19 mouse cellular contexts compared by ENCODE assay signal in genomic region chr3:35962967-35963366, GRCm38 (mm10). TPM values are rescaled to one million over a fixed set of nuclear protein-coding genes. Genes with fewer than 3 reads are reported as not detected.
DNase-seq lines count a peak whose midpoint lies in the region; ATAC-seq and TF ChIP-seq lines count a peak whose summit lies in the region.
"Had no signal": no experiment of that assay in that cellular context is flagged by ENCODE, and none has a peak within 500 bp of the region (broad histone marks: within the 10 kb centered on the region; RNA-seq: fewer than 3 reads in every experiment).

No protein-coding gene starts in this region.

- TF ChIP-seq CTCF in intestine, postnatal 0 days (IDR thresholded peaks at IDR 0.05; ENCODE audit: low read depth), result peak; percentile 50
- peak; percentile 13; the same call in 1 of the 2 replicates for TF ChIP-seq CTCF in midbrain, postnatal 0 days (IDR thresholded peaks at IDR 0.05)

- no peak overlapping the region for H3K27ac ChIP-seq in intestine, postnatal 0 days (ENCODE audit: low read depth, low read length)
- no peak overlapping the region for H3K27ac ChIP-seq in intestine, embryonic 16.5 days (ENCODE audit: low read length)
- no peak overlapping the region for H3K27ac ChIP-seq in midbrain, postnatal 0 days (ENCODE audit: low read depth, low read length)
- no peak overlapping the region for H3K27ac ChIP-seq in midbrain, embryonic 16.5 days (ENCODE audit: low read length)
- H3K27ac ChIP-seq: hindbrain, embryonic 14.5 days; liver, embryonic 15.5 days; neural tube, embryonic 12.5 days had no signal

- H3K4me2 ChIP-seq in intestine, postnatal 0 days (replicated peaks; ENCODE audit: low read depth), result no peak overlapping the region
- no peak overlapping the region for H3K4me2 ChIP-seq in intestine, embryonic 16.5 days (ENCODE audit: low read depth, low read length)
- no peak overlapping the region for H3K4me2 ChIP-seq in midbrain, postnatal 0 days (ENCODE audit: low read depth, low read length, poor library complexity, severe bottlenecking)
- no peak overlapping the region for H3K4me2 ChIP-seq in midbrain, embryonic 16.5 days (ENCODE audit: low read length)
- H3K4me2 ChIP-seq: hindbrain, embryonic 14.5 days; liver, embryonic 15.5 days; neural tube, embryonic 12.5 days had no signal

- H3K4me1 ChIP-seq in intestine, postnatal 0 days (replicated peaks; ENCODE audit: control insufficient read depth, insufficient read depth, low read length), result no peaks in the 10 kb centered on the region
- H3K4me1 ChIP-seq in intestine, embryonic 16.5 days (ENCODE audit: control insufficient read depth, insufficient read depth, low read length), result no peaks in the 10 kb centered on the region
- H3K4me1 ChIP-seq in midbrain, postnatal 0 days (ENCODE audit: insufficient read depth, low read length), result no peaks in the 10 kb centered on the region
- no peaks in the 10 kb centered on the region for H3K4me1 ChIP-seq in midbrain, embryonic 16.5 days (ENCODE audit: control insufficient read depth, insufficient read depth, low read length)
- H3K4me1 ChIP-seq: neural tube, embryonic 12.5 days had no signal

- no peak overlapping the region for H3K9ac ChIP-seq in intestine, postnatal 0 days (ENCODE audit: low read depth, low read length)
- no peak overlapping the region for H3K9ac ChIP-seq in intestine, embryonic 16.5 days (ENCODE audit: low read depth, low read length)
- H3K9ac ChIP-seq in midbrain, postnatal 0 days (replicated peaks; ENCODE audit: low read length, poor library complexity, severe bottlenecking), result no peak overlapping the region
- H3K9ac ChIP-seq in midbrain, embryonic 16.5 days (ENCODE audit: low read depth, low read length), result no peak overlapping the region
- H3K9ac ChIP-seq: hindbrain, embryonic 14.5 days; liver, embryonic 15.5 days; neural tube, embryonic 12.5 days had no signal

- WGBS in intestine, postnatal 0 days, result 96% methylated on average over 5 of the region's 5 CpGs
- WGBS in intestine, embryonic 16.5 days, result 93% methylated on average over 5 of the region's 5 CpGs
- 92% methylated on average over 5 of the region's 5 CpGs for WGBS in midbrain, postnatal 0 days
- WGBS in midbrain, embryonic 16.5 days, result 93% methylated on average over 5 of the region's 5 CpGs

- no peaks in the 10 kb centered on the region for H3K27me3 ChIP-seq in intestine, postnatal 0 days (replicated peaks; ENCODE audit: control insufficient read depth, insufficient read depth, low read length)
- no peaks in the 10 kb centered on the region for H3K27me3 ChIP-seq in intestine, embryonic 16.5 days (replicated peaks; ENCODE audit: control insufficient read depth, insufficient read depth, low read length)
- no peaks in the 10 kb centered on the region for H3K27me3 ChIP-seq in midbrain, postnatal 0 days (ENCODE audit: insufficient read depth, low read length)
- H3K27me3 ChIP-seq in midbrain, embryonic 16.5 days (ENCODE audit: control insufficient read depth, insufficient read depth, low read depth, low read length), result no peaks in the 10 kb centered on the region
- H3K27me3 ChIP-seq in splenic B cell, adult 2 months (ENCODE audit: control insufficient read depth, insufficient read depth, low read length, poor library complexity, severe bottlenecking), result no peaks in the 10 kb centered on the region
- H3K27me3 ChIP-seq: liver, embryonic 15.5 days; neural tube, embryonic 12.5 days had no signal

- H3K36me3 ChIP-seq in intestine, postnatal 0 days (ENCODE audit: control insufficient read depth, insufficient read depth), result peaks cover 26% of the 10 kb centered on the region
- H3K36me3 ChIP-seq in intestine, embryonic 16.5 days (ENCODE audit: control insufficient read depth, insufficient read depth, low read length), result no peaks in the 10 kb centered on the region; the same call in 1 of the 2 replicates
- H3K36me3 ChIP-seq in midbrain, postnatal 0 days (ENCODE audit: insufficient read depth, low read length), result peaks cover 29% of the 10 kb centered on the region
- peaks cover 25% of the 10 kb centered on the region for H3K36me3 ChIP-seq in midbrain, embryonic 16.5 days (ENCODE audit: control insufficient read depth, insufficient read depth, low read length)
- peaks cover 7% of the 10 kb centered on the region for H3K36me3 ChIP-seq in splenic B cell, adult 2 months (ENCODE audit: control insufficient read depth, insufficient read depth, low read length, poor library complexity, severe bottlenecking)
- H3K36me3 ChIP-seq: liver, embryonic 15.5 days had no signal

- H3K9me3 ChIP-seq in intestine, postnatal 0 days (ENCODE audit: control insufficient read depth), result no peaks in the 10 kb centered on the region
- H3K9me3 ChIP-seq in intestine, embryonic 16.5 days (ENCODE audit: control insufficient read depth, low read length), result no peaks in the 10 kb centered on the region
- H3K9me3 ChIP-seq in midbrain, postnatal 0 days (ENCODE audit: low read length), result no peaks in the 10 kb centered on the region
- H3K9me3 ChIP-seq in midbrain, embryonic 16.5 days (replicated peaks; ENCODE audit: control insufficient read depth, low read length, poor library complexity, severe bottlenecking), result no peaks in the 10 kb centered on the region
- H3K9me3 ChIP-seq: liver, embryonic 15.5 days; neural tube, embryonic 12.5 days had no signal

- no peak overlapping the region for H3K4me3 ChIP-seq in intestine, postnatal 0 days (ENCODE audit: low read depth, low read length)
- H3K4me3 ChIP-seq in intestine, embryonic 16.5 days (ENCODE audit: low read length), result no peak overlapping the region
- no peak overlapping the region for H3K4me3 ChIP-seq in midbrain, postnatal 0 days (ENCODE audit: low read depth, low read length)
- no peak overlapping the region for H3K4me3 ChIP-seq in midbrain, embryonic 16.5 days (ENCODE audit: low read depth, low read length)
- H3K4me3 ChIP-seq: liver, embryonic 15.5 days; neural tube, embryonic 12.5 days had no signal

- ATAC-seq in CD4-positive, CD25-positive, alpha-beta regulatory T cell, adult 4 months, result no peak
- ATAC-seq in intestine, postnatal 0 days, result no peak
- no peak for ATAC-seq in intestine, embryonic 16.5 days
- ATAC-seq in midbrain, postnatal 0 days (ENCODE audit: low FRiP score), result no peak
- ATAC-seq in midbrain, embryonic 16.5 days, result no peak
- ATAC-seq: forebrain, embryonic 14.5 days had no signal

- DNase-seq in CD4-positive, CD25-positive, alpha-beta regulatory T cell, adult 2 months (ENCODE audit: low read depth, low spot score), result peak; percentile 25
- peak; percentile 1 for DNase-seq in midbrain, postnatal 0 days (ENCODE audit: low spot score)
- DNase-seq in splenic B cell, adult 2 months (ENCODE audit: low read depth, low spot score), result peak; percentile 15
- DNase-seq in spleen, postnatal 4 days (ENCODE audit: low spot score in 2 of 2), result no peak
- DNase-seq: cerebellum, adult 18-20 months; cerebellum, postnatal 36 days; heart, postnatal 14 days; kidney, adult 9 months; layer of hippocampus, postnatal 36 days; left cerebral cortex, postnatal 4 days; lung, postnatal 14 days had no signal

RNA-seq across cellular contexts. Expression of gene Dcun1d1, which starts 25.7 kb away (rescaled TPM):
- 100 to 1,000 TPM in 1 of 2 experiments, 10 to 100 TPM in 1; 95.9 to 129 TPM for polyA plus RNA-seq in CD4-positive, CD25-positive, alpha-beta regulatory T cell, adult 4 months (2017; shearing (Covaris generic))
- 61.7 and 64.8 TPM in 2 replicates for polyA plus RNA-seq in intestine, postnatal 0 days (2015; fragmentation: Nextera tagmentation; extraction: Ambion mirVana)
- 89.9 and 91.3 TPM in 2 replicates for polyA plus RNA-seq in intestine, embryonic 16.5 days (2015; fragmentation: Nextera tagmentation; extraction: Ambion mirVana)
- total RNA-seq in midbrain, postnatal 0 days (2014; rRNA removed), result 62.0 and 69.0 TPM in 2 replicates
- 108 and 110 TPM in 2 replicates for polyA plus RNA-seq in midbrain, postnatal 0 days (2015; fragmentation: Nextera tagmentation; extraction: Ambion mirVana)
- polyA plus RNA-seq in midbrain, embryonic 16.5 days (2015; fragmentation: Nextera tagmentation; extraction: Ambion mirVana), result 107 and 111 TPM in 2 replicates

RNA-seq across cellular contexts. Expression of gene Mccc1, which starts 37.5 kb away (rescaled TPM):
- polyA plus RNA-seq in CD4-positive, CD25-positive, alpha-beta regulatory T cell, adult 4 months (2017; shearing (Covaris generic)), result 10 to 100 TPM; 23.6 to 35.7 TPM
- polyA plus RNA-seq in intestine, postnatal 0 days (2015; fragmentation: Nextera tagmentation; extraction: Ambion mirVana), result 23.5 and 27.7 TPM in 2 replicates
- 42.5 and 45.2 TPM in 2 replicates for polyA plus RNA-seq in intestine, embryonic 16.5 days (2015; fragmentation: Nextera tagmentation; extraction: Ambion mirVana)
- 7.2 and 18.0 TPM in 2 replicates for total RNA-seq in midbrain, postnatal 0 days (2014; rRNA removed)
- 16.1 and 19.1 TPM in 2 replicates for polyA plus RNA-seq in midbrain, postnatal 0 days (2015; fragmentation: Nextera tagmentation; extraction: Ambion mirVana)
- 27.4 and 28.1 TPM in 2 replicates for polyA plus RNA-seq in midbrain, embryonic 16.5 days (2015; fragmentation: Nextera tagmentation; extraction: Ambion mirVana)

Comparison
In these comparisons a context has a peak if more than half of its experiments do, and no peak if none do; other contexts are left out.
1. DNase-seq: peak in CD4-positive, CD25-positive, alpha-beta regulatory T cell, adult 2 months (single experiment), midbrain, postnatal 0 days (single experiment) and splenic B cell, adult 2 months (single experiment); none in spleen, postnatal 4 days (0 of 2).